ENCODE assay signal across 9 mouse cellular contexts in the genomic region with DNA sequence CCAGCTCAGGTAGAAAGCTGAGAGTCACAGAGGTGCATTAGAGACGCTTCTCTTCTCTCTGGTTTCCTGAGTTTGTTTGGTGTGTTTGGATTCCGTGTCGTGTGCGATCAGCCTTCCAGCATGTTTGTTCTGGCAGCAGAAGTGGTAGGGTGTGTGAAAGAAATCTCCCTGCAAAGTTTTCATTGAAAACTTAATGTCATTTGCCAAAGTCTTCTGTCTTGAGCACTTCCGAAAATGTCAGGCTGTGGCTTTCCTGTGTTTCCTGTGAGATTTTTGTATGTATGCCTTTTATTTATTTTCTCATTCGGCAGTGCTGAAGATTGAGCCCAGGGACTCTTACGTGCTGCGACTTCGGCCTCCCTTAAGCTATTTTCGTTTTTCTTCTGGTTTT. TPM values are rescaled to one million over a fixed set of nuclear protein-coding genes. Genes with fewer than 3 reads are reported as not detected.
A peak's percentile ranks its signal among the peaks of the same experiment; 100 is the strongest.
DNase-seq lines count a peak whose midpoint lies in the region; ATAC-seq and TF ChIP-seq lines count a peak whose summit lies in the region.
"Had no signal": no experiment of that assay in that cellular context is flagged by ENCODE, and none has a peak within 500 bp of the region (broad histone marks: within the 10 kb centered on the region; RNA-seq: fewer than 3 reads in every experiment).

No protein-coding gene starts in this region.

- H3K4me1 ChIP-seq in lung, adult 2 months (ENCODE audit: control insufficient read depth, insufficient read depth, low read length) = peaks cover 7% of the 10 kb centered on the region
- peaks cover 9% of the 10 kb centered on the region for H3K4me1 ChIP-seq in heart, postnatal 0 days (ENCODE audit: control insufficient read depth, insufficient read depth)
- no peaks in the 10 kb centered on the region for H3K4me1 ChIP-seq in stomach, embryonic 15.5 days
- peaks cover 4% of the 10 kb centered on the region; the same call in 1 of the 2 replicates for H3K4me1 ChIP-seq in midbrain, embryonic 10.5 days

- no peaks in the 10 kb centered on the region for H3K27me3 ChIP-seq in heart, postnatal 0 days (ENCODE audit: control insufficient read depth, insufficient read depth, low read length)
- no peaks in the 10 kb centered on the region for H3K27me3 ChIP-seq in stomach, embryonic 15.5 days (replicated peaks)
- no peaks in the 10 kb centered on the region for H3K27me3 ChIP-seq in midbrain, embryonic 10.5 days (ENCODE audit: low read depth, poor library complexity, severe bottlenecking)

- TF ChIP-seq CTCF in gastrocnemius, adult 2 months (IDR thresholded peaks at IDR 0.05) = no peak
- TF ChIP-seq CTCF in lung, adult 2 months (IDR thresholded peaks at IDR 0.05; ENCODE audit: insufficient read depth, low read length) = no peak
- no peak for TF ChIP-seq CTCF in heart, postnatal 0 days (IDR thresholded peaks at IDR 0.05; ENCODE audit: low read depth)

- peak overlapping the region; percentile 68 for H3K27ac ChIP-seq in gastrocnemius, adult 2 months
- H3K27ac ChIP-seq in heart, postnatal 0 days (ENCODE audit: low read depth) = peak overlapping the region; percentile 38
- H3K27ac ChIP-seq in stomach, embryonic 15.5 days = peak overlapping the region; percentile 63
- H3K27ac ChIP-seq in midbrain, embryonic 10.5 days (replicated peaks) = no peak overlapping the region

- no peak overlapping the region for H3K9ac ChIP-seq in heart, postnatal 0 days (replicated peaks; ENCODE audit: low read depth, low read length)
- H3K9ac ChIP-seq in stomach, embryonic 15.5 days = no peak overlapping the region

- no peak for ATAC-seq in heart, postnatal 0 days (ENCODE audit: insufficient read depth, low read depth)
- no peak for ATAC-seq in stomach, embryonic 15.5 days (ENCODE audit: insufficient read depth, low FRiP score, low read depth)

- peak overlapping the region; percentile 11; the same call in 1 of the 2 replicates for H3K4me3 ChIP-seq in gastrocnemius, adult 2 months
- H3K4me3 ChIP-seq in lung, adult 2 months (replicated peaks; ENCODE audit: extremely low read depth, low read depth, low read length) = no peak overlapping the region
- no peak overlapping the region for H3K4me3 ChIP-seq in heart, postnatal 0 days (ENCODE audit: low read depth, low read length)
- H3K4me3 ChIP-seq in stomach, embryonic 15.5 days (replicated peaks) = no peak overlapping the region
- H3K4me3 ChIP-seq in midbrain, embryonic 10.5 days = no peak overlapping the region

- no peaks in the 10 kb centered on the region for H3K9me3 ChIP-seq in heart, postnatal 0 days (replicated peaks; ENCODE audit: control insufficient read depth, low read length)
- H3K9me3 ChIP-seq in stomach, embryonic 15.5 days = no peaks in the 10 kb centered on the region
- no peaks in the 10 kb centered on the region for H3K9me3 ChIP-seq in midbrain, embryonic 10.5 days (replicated peaks)

- no peak for DNase-seq in gastrocnemius, adult 2 months
- DNase-seq in gastrocnemius, adult 18-20 months (ENCODE audit: low spot score) = no peak
- peak; percentile 19 for DNase-seq in lung, adult 2 months
- no peak for DNase-seq in lung, postnatal 14 days
- DNase-seq in heart, postnatal 0 days (ENCODE audit: low spot score) = peak; percentile 34
- DNase-seq in gastrocnemius, adult 8-10 months (ENCODE audit: low spot score in 2 of 2) = no peak
- DNase-seq in midbrain, embryonic 10.5 days (ENCODE audit: low spot score) = no peak
- DNase-seq: B cell, adult 2 months had no signal

- intact Hi-C loops in gastrocnemius, adult 2 months (cut with DNase I) = no loop called here

- WGBS in lung, adult 2 months = 12% methylated on average over 10 of the region's 10 CpGs
- 51% methylated on average over 10 of the region's 10 CpGs for WGBS in heart, postnatal 0 days
- 42% methylated on average over 10 of the region's 10 CpGs for WGBS in stomach, embryonic 15.5 days
- WGBS in midbrain, embryonic 10.5 days = 75% methylated on average over 10 of the region's 10 CpGs

- TF ChIP-seq EP300 in heart, postnatal 0 days (IDR thresholded peaks at IDR 0.05; ENCODE audit: low read depth) = no peak

- no peaks in the 10 kb centered on the region for H3K36me3 ChIP-seq in heart, postnatal 0 days (replicated peaks; ENCODE audit: control insufficient read depth, insufficient read depth, low read length)
- no peaks in the 10 kb centered on the region for H3K36me3 ChIP-seq in stomach, embryonic 15.5 days
- no peaks in the 10 kb centered on the region for H3K36me3 ChIP-seq in midbrain, embryonic 10.5 days

- H3K4me2 ChIP-seq in heart, postnatal 0 days (ENCODE audit: low read depth, low read length) = peak overlapping the region; percentile 34
- no peak overlapping the region for H3K4me2 ChIP-seq in stomach, embryonic 15.5 days

- TF ChIP-seq POLR2A in lung, adult 2 months (IDR thresholded peaks at IDR 0.05; ENCODE audit: borderline replicate concordance, extremely low read depth, low read depth, low read length) = no peak

RNA-seq across cellular contexts. Expression of gene Fzd5, which starts 19.1 kb away (rescaled TPM):
- total RNA-seq in gastrocnemius, adult 2 months (2021) = 1 to 10 TPM; 1.2 to 2.3 TPM
- total RNA-seq in gastrocnemius, adult 18-20 months (2021) = 1 to 10 TPM; 1.8 to 2.2 TPM
- 28.2 and 30.9 TPM in 2 replicates for polyA plus RNA-seq in lung, adult 2 months (2012; rRNA removed)
- 6.0 and 17.9 TPM in 2 replicates for total RNA-seq in heart, postnatal 0 days (2014; rRNA removed; ENCODE audit: low replicate concordance)
- 1.3 and 1.4 TPM in 2 replicates for polyA plus RNA-seq in heart, postnatal 0 days (2015; fragmentation: Nextera tagmentation; extraction: Ambion mirVana)
- polyA plus RNA-seq in stomach, embryonic 15.5 days (2015; fragmentation: Nextera tagmentation; extraction: Ambion mirVana) = 7.3 and 9.2 TPM in 2 replicates
- total RNA-seq in gastrocnemius, adult 8-10 months (2022) = 1 to 10 TPM; 1.2 to 2.0 (median 1.8) TPM
- 0.36 and 0.79 TPM in 2 replicates for polyA plus RNA-seq in midbrain, embryonic 10.5 days (2016; fragmentation: Nextera tagmentation; extraction: Ambion mirVana)

Comparison
In these comparisons a context has a peak if more than half of its experiments do, and no peak if none do; other contexts are left out.
1. DNase-seq: peak in lung, adult 2 months (single experiment) and heart, postnatal 0 days (single experiment); none in gastrocnemius, adult 2 months (single experiment), gastrocnemius, adult 18-20 months (single experiment), lung, postnatal 14 days (single experiment), gastrocnemius, adult 8-10 months (0 of 2) and midbrain, embryonic 10.5 days (single experiment).